In genomic region chr2:120402813-120403212, GRCm38 (mm10) we compare ENCODE assay signal across 10 mouse cellular contexts. TPM values are rescaled to one million over a fixed set of nuclear protein-coding genes. Genes with fewer than 3 reads are reported as not detected.
DNase-seq lines count a peak whose midpoint lies in the region; ATAC-seq lines count a peak whose summit lies in the region.
"Had no signal": no experiment of that assay in that cellular context is flagged by ENCODE, and none has a peak within 500 bp of the region (broad histone marks: within the 10 kb centered on the region; RNA-seq: fewer than 3 reads in every experiment).

No protein-coding gene starts in this region.

- peaks cover 27% of the 10 kb centered on the region for H3K4me1 ChIP-seq in erythroblast, embryonic 14.5 days (ENCODE audit: control insufficient read depth)
- peaks cover 19% of the 10 kb centered on the region for H3K4me1 ChIP-seq in forebrain, embryonic 12.5 days
- H3K4me1 ChIP-seq in liver, embryonic 12.5 days: peaks cover 42% of the 10 kb centered on the region

- H3K4me2 ChIP-seq in forebrain, embryonic 12.5 days: peak overlapping the region; percentile 73
- peak overlapping the region; percentile 86 for H3K4me2 ChIP-seq in liver, embryonic 12.5 days

- H3K4me3 ChIP-seq in erythroblast, embryonic 14.5 days (replicated peaks): peak overlapping the region; percentile 78
- H3K4me3 ChIP-seq in forebrain, embryonic 12.5 days (replicated peaks): peak overlapping the region; percentile 77
- H3K4me3 ChIP-seq in liver, embryonic 12.5 days: peak overlapping the region; percentile 82

- peak; percentile 39 for DNase-seq in 3T3-L1 (ENCODE audit: low read depth, low spot score)
- DNase-seq in spleen, adult 18-20 months: no peak
- no peak for DNase-seq in ovary, postnatal 14 days (ENCODE audit: low spot score)
- DNase-seq: cerebellum, adult 18-20 months; kidney, adult 8-10 months had no signal

- no peak for ATAC-seq in erythroblast, adult 5-6 weeks (replicated peaks; ENCODE audit: low FRiP score, poor library complexity, severe bottlenecking)
- no peak for ATAC-seq in forebrain, embryonic 12.5 days (ENCODE audit: low FRiP score)
- ATAC-seq in liver, embryonic 12.5 days: no peak
- no peak for ATAC-seq in cerebellum, adult (ENCODE audit: insufficient number of reproducible peaks, low FRiP score, low TSS enrichment)

- H3K36me3 ChIP-seq in erythroblast, embryonic 14.5 days (ENCODE audit: control insufficient read depth): peaks cover 23% of the 10 kb centered on the region
- H3K36me3 ChIP-seq in forebrain, embryonic 12.5 days (replicated peaks): peaks cover 6% of the 10 kb centered on the region; the same call in 1 of the 2 replicates
- peaks cover 24% of the 10 kb centered on the region for H3K36me3 ChIP-seq in liver, embryonic 12.5 days

- no peaks in the 10 kb centered on the region for H3K27me3 ChIP-seq in erythroblast, embryonic 14.5 days (ENCODE audit: control insufficient read depth)
- no peaks in the 10 kb centered on the region for H3K27me3 ChIP-seq in forebrain, embryonic 12.5 days
- H3K27me3 ChIP-seq in liver, embryonic 12.5 days (replicated peaks): no peaks in the 10 kb centered on the region

- H3K27ac ChIP-seq in forebrain, embryonic 12.5 days: no peak overlapping the region
- H3K27ac ChIP-seq in liver, embryonic 12.5 days: no peak overlapping the region

- H3K9me3 ChIP-seq in erythroblast, embryonic 14.5 days (ENCODE audit: control insufficient read depth, low read length): no peaks in the 10 kb centered on the region
- H3K9me3 ChIP-seq in forebrain, embryonic 12.5 days: no peaks in the 10 kb centered on the region
- H3K9me3 ChIP-seq in liver, embryonic 12.5 days (replicated peaks): no peaks in the 10 kb centered on the region

- no peak overlapping the region for H3K9ac ChIP-seq in forebrain, embryonic 12.5 days
- H3K9ac ChIP-seq in liver, embryonic 12.5 days: peak overlapping the region; percentile 82

- 62% methylated on average over 3 of the region's 3 CpGs for WGBS in forebrain, embryonic 12.5 days
- 25% methylated on average over 3 of the region's 3 CpGs for WGBS in liver, embryonic 12.5 days (ENCODE audit: insufficient replicate concordance)

RNA-seq across cellular contexts. Expression of gene Ganc, which starts 0.9 kb away (rescaled TPM):
- 0.06 and 0.08 TPM in 2 replicates for polyA plus RNA-seq in erythroblast, embryonic 14.5 days (2012)
- 3.8 and 5.2 TPM in 2 replicates for total RNA-seq in erythroblast, adult 5-6 weeks (2015; ENCODE audit: low replicate concordance)
- total RNA-seq in erythroblast, adult 5-6 weeks (2017; ENCODE audit: low replicate concordance): 5.2 and 22.6 TPM in 2 replicates
- polyA plus RNA-seq in forebrain, embryonic 12.5 days (2016; fragmentation: Nextera tagmentation; extraction: Ambion mirVana): 8.6 and 10.5 TPM in 2 replicates
- polyA plus RNA-seq in liver, embryonic 12.5 days (2016; fragmentation: Nextera tagmentation; extraction: Ambion mirVana): 5.0 and 7.3 TPM in 2 replicates

RNA-seq across cellular contexts. Expression of gene Tmem87a, which starts 1.1 kb away (rescaled TPM):
- polyA plus RNA-seq in erythroblast, embryonic 14.5 days (2012): 0.14 and 0.19 TPM in 2 replicates
- total RNA-seq in erythroblast, adult 5-6 weeks (2015; ENCODE audit: low replicate concordance): 7.1 and 16.3 TPM in 2 replicates
- 19.2 and 19.7 TPM in 2 replicates for total RNA-seq in erythroblast, adult 5-6 weeks (2017; ENCODE audit: low replicate concordance)
- polyA plus RNA-seq in forebrain, embryonic 12.5 days (2016; fragmentation: Nextera tagmentation; extraction: Ambion mirVana): 6.4 and 10.2 TPM in 2 replicates
- 5.0 and 5.4 TPM in 2 replicates for polyA plus RNA-seq in liver, embryonic 12.5 days (2016; fragmentation: Nextera tagmentation; extraction: Ambion mirVana)

RNA-seq across cellular contexts. Expression of gene Vps39, which starts 49.9 kb away (rescaled TPM):
- 0.11 and 0.48 TPM in 2 replicates for polyA plus RNA-seq in erythroblast, embryonic 14.5 days (2012)
- total RNA-seq in erythroblast, adult 5-6 weeks (2015; ENCODE audit: low replicate concordance): 8.8 and 13.2 TPM in 2 replicates
- total RNA-seq in erythroblast, adult 5-6 weeks (2017; ENCODE audit: low replicate concordance): 8.8 and 10.6 TPM in 2 replicates
- polyA plus RNA-seq in forebrain, embryonic 12.5 days (2016; fragmentation: Nextera tagmentation; extraction: Ambion mirVana): 39.6 and 43.0 TPM in 2 replicates
- polyA plus RNA-seq in liver, embryonic 12.5 days (2016; fragmentation: Nextera tagmentation; extraction: Ambion mirVana): 11.5 and 12.2 TPM in 2 replicates

RNA-seq across cellular contexts. Expression of gene Capn3, which starts 53.0 kb away (rescaled TPM):
- not detected in 2 replicates for polyA plus RNA-seq in erythroblast, embryonic 14.5 days (2012)
- total RNA-seq in erythroblast, adult 5-6 weeks (2015; ENCODE audit: low replicate concordance): not detected in 2 replicates
- total RNA-seq in erythroblast, adult 5-6 weeks (2017; ENCODE audit: low replicate concordance): 0.51 TPM in 1 of 2 replicates, not detected in the other
- 1.6 and 1.9 TPM in 2 replicates for polyA plus RNA-seq in forebrain, embryonic 12.5 days (2016; fragmentation: Nextera tagmentation; extraction: Ambion mirVana)
- polyA plus RNA-seq in liver, embryonic 12.5 days (2016; fragmentation: Nextera tagmentation; extraction: Ambion mirVana): 6.3 and 6.9 TPM in 2 replicates
